In the genomic region with DNA sequence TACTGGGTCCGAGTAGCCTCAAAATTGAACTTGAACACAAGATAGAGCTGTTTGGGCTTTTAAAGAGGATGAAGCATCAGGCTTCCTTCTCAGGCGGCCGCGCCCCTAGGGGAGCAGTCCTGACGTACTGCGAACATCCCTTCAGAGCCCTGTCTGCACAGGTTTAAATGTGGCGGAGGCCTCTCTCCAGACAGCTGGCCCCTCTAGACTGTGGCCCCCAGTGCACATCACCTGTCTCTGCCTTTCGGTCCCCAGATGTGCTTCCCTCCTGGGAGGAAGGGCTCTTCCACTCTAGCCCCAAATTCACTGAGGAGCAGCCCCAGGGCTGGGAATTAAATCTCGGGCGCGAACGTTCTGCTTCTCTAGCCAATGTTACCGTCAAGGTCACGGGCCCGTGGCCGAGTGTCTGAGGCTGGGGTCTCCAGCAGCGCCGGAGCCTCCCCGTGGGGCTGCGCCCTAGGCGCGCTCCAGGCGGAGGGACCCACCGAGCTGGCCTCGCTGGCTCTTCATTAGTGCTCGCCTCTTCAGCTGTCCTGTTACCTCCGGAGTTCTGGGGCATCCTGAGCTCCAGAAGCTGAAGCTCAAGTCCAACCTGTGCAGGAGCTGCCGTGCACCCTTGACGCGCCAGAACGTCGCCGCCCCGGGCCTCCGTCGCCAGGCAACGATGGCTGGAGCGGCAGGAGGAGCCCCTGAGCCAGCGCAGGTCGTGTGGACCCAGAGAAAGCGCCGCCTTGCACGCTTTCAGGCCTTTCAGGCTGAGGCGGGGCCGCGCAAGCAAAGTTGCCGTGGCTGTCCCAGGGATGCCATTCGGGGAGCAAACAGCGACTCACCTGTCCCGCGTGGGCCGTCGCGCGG, we compare ENCODE assay signal across 8 mouse cellular contexts. TPM values are rescaled to one million over a fixed set of nuclear protein-coding genes. Genes with fewer than 3 reads are reported as not detected.
DNase-seq lines count a peak whose midpoint lies in the region; ATAC-seq and TF ChIP-seq lines count a peak whose summit lies in the region.
"Had no signal": no experiment of that assay in that cellular context is flagged by ENCODE, and none has a peak within 500 bp of the region (broad histone marks: within the 10 kb centered on the region; RNA-seq: fewer than 3 reads in every experiment).

No protein-coding gene starts in this region.

- no peak overlapping the region for H3K27ac ChIP-seq in testis, adult 2 months (ENCODE audit: control insufficient read depth, insufficient read depth, low read depth, low read length)
- no peak overlapping the region for H3K27ac ChIP-seq in intestine, embryonic 14.5 days (ENCODE audit: low read depth)
- H3K27ac ChIP-seq in liver, embryonic 13.5 days = no peak overlapping the region
- H3K27ac ChIP-seq in stomach, embryonic 14.5 days (ENCODE audit: low read length) = no peak overlapping the region

- peak overlapping the region; percentile 98 for H3K4me2 ChIP-seq in intestine, embryonic 14.5 days (ENCODE audit: low read length)
- peak overlapping the region; percentile 56 for H3K4me2 ChIP-seq in liver, embryonic 13.5 days
- H3K4me2 ChIP-seq in stomach, embryonic 14.5 days (replicated peaks; ENCODE audit: low read depth, low read length) = peak overlapping the region; percentile 99

- TF ChIP-seq CTCF in testis, adult 2 months (IDR thresholded peaks at IDR 0.05; ENCODE audit: control insufficient read depth, insufficient read depth, insufficient replicate concordance, low read depth, low read length) = no peak

- no peaks in the 10 kb centered on the region for H3K27me3 ChIP-seq in testis, adult 2 months (ENCODE audit: control insufficient read depth, insufficient read depth, low read length)
- H3K27me3 ChIP-seq in intestine, embryonic 14.5 days (replicated peaks; ENCODE audit: control insufficient read depth, insufficient read depth, low read length) = peaks cover 65% of the 10 kb centered on the region
- peaks cover 61% of the 10 kb centered on the region for H3K27me3 ChIP-seq in liver, embryonic 13.5 days
- H3K27me3 ChIP-seq in stomach, embryonic 14.5 days (ENCODE audit: control insufficient read depth, insufficient read depth, low read length) = peaks cover 12% of the 10 kb centered on the region

- WGBS in intestine, embryonic 14.5 days = 5% methylated on average over 55 of the region's 55 CpGs
- WGBS in liver, embryonic 13.5 days (ENCODE audit: insufficient replicate concordance) = 6% methylated on average over 55 of the region's 55 CpGs
- 7% methylated on average over 54 of the region's 55 CpGs for WGBS in stomach, embryonic 14.5 days

- TF ChIP-seq POLR2A in testis, adult 2 months (IDR thresholded peaks at IDR 0.05; ENCODE audit: control insufficient read depth, low read depth, low read length) = no peak

- H3K9me3 ChIP-seq in intestine, embryonic 14.5 days (ENCODE audit: control insufficient read depth, low read length) = no peaks in the 10 kb centered on the region
- no peaks in the 10 kb centered on the region for H3K9me3 ChIP-seq in liver, embryonic 13.5 days (replicated peaks)
- H3K9me3 ChIP-seq in stomach, embryonic 14.5 days (ENCODE audit: control insufficient read depth, low read depth, low read length) = no peaks in the 10 kb centered on the region

- peak overlapping the region; percentile 45; the same call in 1 of the 2 replicates for H3K9ac ChIP-seq in intestine, embryonic 14.5 days (ENCODE audit: low read length)
- no peak overlapping the region for H3K9ac ChIP-seq in liver, embryonic 13.5 days
- H3K9ac ChIP-seq in stomach, embryonic 14.5 days (replicated peaks; ENCODE audit: low read depth, low read length) = peak overlapping the region; percentile 33; the same call in 1 of the 2 replicates

- DNase-seq in testis, postnatal 10 days (ENCODE audit: low spot score) = no peak
- peak; percentile 71 for DNase-seq in embryo, embryonic 9.5 days (ENCODE audit: extremely low spot score)
- DNase-seq in intestine, embryonic 14.5 days (ENCODE audit: low spot score) = no peak
- no peak for DNase-seq in liver, embryonic 13.5 days
- DNase-seq in B cell, adult 2 months = no peak

- peak overlapping the region; percentile 67 for H3K4me3 ChIP-seq in testis, adult 2 months (ENCODE audit: control insufficient read depth, low read depth, low read length)
- peak overlapping the region; percentile 54 for H3K4me3 ChIP-seq in intestine, embryonic 14.5 days (ENCODE audit: low read depth, low read length)
- peak overlapping the region; percentile 41 for H3K4me3 ChIP-seq in liver, embryonic 13.5 days (replicated peaks)
- peak overlapping the region; percentile 54 for H3K4me3 ChIP-seq in stomach, embryonic 14.5 days (ENCODE audit: low read depth, low read length)

- peak; percentile 82 for ATAC-seq in intestine, embryonic 14.5 days (replicated peaks; ENCODE audit: low FRiP score, low TSS enrichment, low read depth)
- no peak for ATAC-seq in liver, embryonic 13.5 days (ENCODE audit: low read depth)
- ATAC-seq in stomach, embryonic 14.5 days (ENCODE audit: insufficient number of reproducible peaks, insufficient read depth, low FRiP score, low read depth) = peak; percentile 79

- no peaks in the 10 kb centered on the region for H3K36me3 ChIP-seq in testis, adult 2 months (ENCODE audit: control insufficient read depth, insufficient read depth, low read length)
- H3K36me3 ChIP-seq in intestine, embryonic 14.5 days (ENCODE audit: control insufficient read depth, insufficient read depth, low read length) = no peaks in the 10 kb centered on the region
- H3K36me3 ChIP-seq in liver, embryonic 13.5 days = no peaks in the 10 kb centered on the region
- H3K36me3 ChIP-seq in stomach, embryonic 14.5 days (ENCODE audit: control insufficient read depth, insufficient read depth, low read length) = no peaks in the 10 kb centered on the region

- peaks cover 14% of the 10 kb centered on the region for H3K4me1 ChIP-seq in testis, adult 2 months (ENCODE audit: control insufficient read depth, insufficient read depth, low read length)
- peaks cover 4% of the 10 kb centered on the region; the same call in 1 of the 2 replicates for H3K4me1 ChIP-seq in intestine, embryonic 14.5 days (replicated peaks; ENCODE audit: control insufficient read depth, insufficient read depth, low read length)
- H3K4me1 ChIP-seq in liver, embryonic 13.5 days (replicated peaks) = no peaks in the 10 kb centered on the region
- H3K4me1 ChIP-seq in stomach, embryonic 14.5 days (ENCODE audit: control insufficient read depth, insufficient read depth, low read length) = peaks cover 5% of the 10 kb centered on the region; the same call in 1 of the 2 replicates

RNA-seq across cellular contexts. Expression of a gene that starts 0.8 kb away (rescaled TPM):
- polyA plus RNA-seq in testis, adult 2 months (2012; rRNA removed) = 0.88 and 1.00 TPM in 2 replicates
- polyA plus RNA-seq in intestine, embryonic 14.5 days (2014; fragmentation: Nextera tagmentation; extraction: Ambion mirVana) = 2.0 and 3.3 TPM in 2 replicates
- 0.27 and 0.37 TPM in 2 replicates for polyA plus RNA-seq in liver, embryonic 13.5 days (2015; fragmentation: Nextera tagmentation; extraction: Ambion mirVana)
- 2.2 TPM in 2 replicates for polyA plus RNA-seq in stomach, embryonic 14.5 days (2014; fragmentation: Nextera tagmentation; extraction: Ambion mirVana)

RNA-seq across cellular contexts. Expression of a gene that starts 37.9 kb away (rescaled TPM):
- polyA plus RNA-seq in testis, adult 2 months (2012; rRNA removed) = 249 and 255 TPM in 2 replicates
- not detected in 2 replicates for polyA plus RNA-seq in intestine, embryonic 14.5 days (2014; fragmentation: Nextera tagmentation; extraction: Ambion mirVana)
- not detected in 2 replicates for polyA plus RNA-seq in liver, embryonic 13.5 days (2015; fragmentation: Nextera tagmentation; extraction: Ambion mirVana)
- not detected in 2 replicates for polyA plus RNA-seq in stomach, embryonic 14.5 days (2014; fragmentation: Nextera tagmentation; extraction: Ambion mirVana)
- polyA plus RNA-seq: spleen, adult 2 months had no signal

RNA-seq across cellular contexts. Expression of a gene that starts 57.7 kb away (rescaled TPM):
- polyA plus RNA-seq in testis, adult 2 months (2012; rRNA removed) = 0.07 and 1.8 TPM in 2 replicates
- polyA plus RNA-seq in intestine, embryonic 14.5 days (2014; fragmentation: Nextera tagmentation; extraction: Ambion mirVana) = 0.09 TPM in 1 of 2 replicates, not detected in the other
- polyA plus RNA-seq in liver, embryonic 13.5 days (2015; fragmentation: Nextera tagmentation; extraction: Ambion mirVana) = not detected in 2 replicates
- 0.11 TPM in 1 of 2 replicates, not detected in the other for polyA plus RNA-seq in stomach, embryonic 14.5 days (2014; fragmentation: Nextera tagmentation; extraction: Ambion mirVana)

Comparison
In these comparisons a context has a peak if more than half of its experiments do, and no peak if none do; other contexts are left out.
1. RNA of a gene that starts 37.9 kb away (polyA plus RNA-seq): 249 to 255 TPM in testis, adult 2 months; not detected in intestine, embryonic 14.5 days, not detected in liver, embryonic 13.5 days and not detected in stomach, embryonic 14.5 days; every median in the first group is over 100 times any median in the second.
2. Peak in every context shown above with its lines, with median percentiles within 50 percentile points of each other: H3K4me3 ChIP-seq and H3K4me2 ChIP-seq.